Mouse (Mus musculus): ENCODE data around the gene Erg28. TPM values are rescaled to one million over a fixed set of nuclear protein-coding genes. Genes with fewer than 3 reads are reported as not detected.

Gene Erg28
- 123 and 132 TPM in 2 replicates for polyA plus RNA-seq (2015; fragmentation: Nextera tagmentation; extraction: Ambion mirVana)

GRCm38 (mm10) chr12:85824438-85825264, at the start of gene Erg28, which contains the start of gene Ttll5:
Gene Erg28 (minus strand): TSS chr12:85824550.
Gene Ttll5 (plus strand): TSS chr12:85824659.
- Histone ChIP-seq H3K27me3 (ENCODE audit: control insufficient read depth, insufficient read depth, low read length) (no peaks in the 10 kb centered on the region), H3K27ac (ENCODE audit: low read length) (peak within 1 kb of the TSS; percentile 99), H3K4me2 (ENCODE audit: low read depth, low read length) (peak within 1 kb of the TSS; percentile 93), H3K36me3 (ENCODE audit: control insufficient read depth, insufficient read depth, low read length) (peaks cover 3% of the 10 kb centered on the region; the same call in 1 of the 2 replicates), H3K9ac (ENCODE audit: low read length) (peak within 1 kb of the TSS; percentile 84), H3K4me3 (replicated peaks; ENCODE audit: low read length) (peak within 1 kb of the TSS; percentile 83), H3K9me3 (replicated peaks; ENCODE audit: control insufficient read depth, low read length) (no peaks in the 10 kb centered on the region), H3K4me1 (ENCODE audit: control insufficient read depth, insufficient read depth, low read length) (peaks cover 13% of the 10 kb centered on the region)
- under 1% methylated on average over 67 of the region's 67 CpGs for WGBS
- peak; percentile 97 for ATAC-seq (ENCODE audit: insufficient read depth, low FRiP score)

DNA sequence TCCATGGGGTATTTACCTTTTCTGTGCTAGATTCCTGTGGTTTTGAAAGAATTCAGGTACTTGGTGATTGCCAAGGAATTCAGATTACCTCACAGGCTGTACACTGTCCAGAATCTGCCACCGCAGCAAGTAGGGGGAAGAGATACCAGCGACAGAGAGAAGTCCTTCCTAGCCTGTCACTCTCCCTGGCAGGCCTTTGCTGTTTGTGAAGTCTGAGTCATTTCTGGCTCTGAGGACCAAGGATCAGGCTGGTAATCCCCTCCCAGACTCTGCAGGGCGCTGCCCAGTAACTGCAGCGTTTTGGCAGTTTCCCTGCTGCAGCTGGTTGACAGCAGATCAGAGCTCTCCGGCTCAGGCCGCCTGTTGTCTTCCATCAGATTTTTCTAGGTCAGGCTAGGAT, 45.1 kb upstream of the Erg28 start:
- Histone ChIP-seq H3K4me1 (ENCODE audit: control insufficient read depth, insufficient read depth, low read length) (peaks cover 13% of the 10 kb centered on the region), H3K27me3 (ENCODE audit: control insufficient read depth, insufficient read depth, low read length) (no peaks in the 10 kb centered on the region), H3K4me3 (replicated peaks; ENCODE audit: low read length) (no peak overlapping the region), H3K36me3 (ENCODE audit: control insufficient read depth, insufficient read depth, low read length) (no peaks in the 10 kb centered on the region), H3K27ac (ENCODE audit: low read length) (peak overlapping the region; percentile 7; the same call in 1 of the 2 replicates), H3K9me3 (replicated peaks; ENCODE audit: control insufficient read depth, low read length) (no peaks in the 10 kb centered on the region), H3K4me2 (ENCODE audit: low read depth, low read length) (no peak overlapping the region), H3K9ac (ENCODE audit: low read length) (no peak overlapping the region)
- peak; percentile 56; the same call in 1 of the 2 replicates for ATAC-seq (ENCODE audit: insufficient read depth, low FRiP score)
- 37% methylated on average over 6 of the region's 6 CpGs for WGBS

DNA sequence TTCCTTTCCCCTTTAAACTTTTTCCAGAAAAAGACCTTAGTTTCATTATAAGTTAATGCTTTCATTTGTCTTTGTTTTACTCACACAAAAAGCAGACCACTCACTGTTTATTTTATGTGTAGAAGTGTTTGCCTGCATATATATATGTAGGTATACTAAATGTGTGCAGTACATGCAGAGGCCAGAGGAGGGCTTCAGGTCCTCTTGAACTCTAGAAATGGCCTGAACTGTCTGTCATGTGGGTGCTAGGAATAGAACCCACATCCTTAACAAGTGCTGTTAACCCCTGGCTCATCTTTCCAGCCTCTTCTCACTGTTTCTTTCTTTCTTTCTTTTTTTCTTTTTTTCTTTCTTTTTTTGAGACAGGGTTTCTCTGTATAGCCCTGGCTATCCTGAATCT, 42.8 kb upstream of the Erg28 start:
- Histone ChIP-seq H3K9me3 (replicated peaks; ENCODE audit: control insufficient read depth, low read length) (no peaks in the 10 kb centered on the region), H3K36me3 (ENCODE audit: control insufficient read depth, insufficient read depth, low read length) (no peaks in the 10 kb centered on the region), H3K4me3 (replicated peaks; ENCODE audit: low read length) (no peak overlapping the region), H3K9ac (ENCODE audit: low read length) (no peak overlapping the region), H3K4me2 (ENCODE audit: low read depth, low read length) (no peak overlapping the region), H3K27me3 (ENCODE audit: control insufficient read depth, insufficient read depth, low read length) (no peaks in the 10 kb centered on the region), H3K4me1 (ENCODE audit: control insufficient read depth, insufficient read depth, low read length) (peaks cover 16% of the 10 kb centered on the region), H3K27ac (ENCODE audit: low read length) (no peak overlapping the region)
- no peak for ATAC-seq (ENCODE audit: insufficient read depth, low FRiP score)

GRCm38 (mm10) chr12:85866624-85867023, 42.3 kb upstream of the Erg28 start:
- ATAC-seq (ENCODE audit: insufficient read depth, low FRiP score) = peak; percentile 64; the same call in 1 of the 2 replicates

GRCm38 (mm10) chr12:85865526-85865925, 41.2 kb upstream of the Erg28 start:
- 62% methylated on average over 3 of the region's 3 CpGs for WGBS

More at GRCm38 (mm10) chr12:85866624-85867023, 42.3 kb upstream of the Erg28 start:
- Histone ChIP-seq H3K9ac (ENCODE audit: low read length) (no peak overlapping the region), H3K4me3 (replicated peaks; ENCODE audit: low read length) (no peak overlapping the region), H3K27ac (ENCODE audit: low read length) (no peak overlapping the region), H3K4me2 (ENCODE audit: low read depth, low read length) (no peak overlapping the region), H3K36me3 (ENCODE audit: control insufficient read depth, insufficient read depth, low read length) (no peaks in the 10 kb centered on the region), H3K27me3 (ENCODE audit: control insufficient read depth, insufficient read depth, low read length) (no peaks in the 10 kb centered on the region), H3K9me3 (replicated peaks; ENCODE audit: control insufficient read depth, low read length) (no peaks in the 10 kb centered on the region), H3K4me1 (ENCODE audit: control insufficient read depth, insufficient read depth, low read length) (peaks cover 16% of the 10 kb centered on the region)
- 64% methylated on average over 4 of the region's 4 CpGs for WGBS

DNA sequence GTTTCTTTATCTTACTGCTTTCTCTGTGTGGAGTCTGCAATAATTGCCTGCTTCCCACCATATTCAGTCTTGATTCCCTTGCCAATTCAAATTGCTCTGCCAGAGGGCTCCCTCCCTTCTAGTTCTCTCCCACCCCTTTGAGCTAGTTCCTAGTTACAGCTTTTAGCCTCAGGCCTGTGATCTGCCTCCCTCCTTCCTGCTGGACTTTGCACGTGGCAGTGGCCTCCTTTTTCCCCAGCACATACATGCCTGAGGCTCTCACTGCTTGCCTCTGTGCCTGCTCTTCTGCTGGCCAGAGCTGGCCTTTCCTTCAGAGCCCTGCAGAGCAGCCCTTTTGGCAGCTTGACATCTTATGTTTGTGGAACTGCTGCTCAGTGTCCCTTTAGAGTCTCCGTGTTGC, 38.2 kb upstream of the Erg28 start:
- no peaks in the 10 kb centered on the region for H3K9me3 ChIP-seq (replicated peaks; ENCODE audit: control insufficient read depth, low read length)
- no peak overlapping the region for H3K27ac ChIP-seq (ENCODE audit: low read length)
- H3K9ac ChIP-seq (ENCODE audit: low read length) = no peak overlapping the region
- 35% methylated on average over 2 of the region's 2 CpGs for whole genome bisulfite sequencing
- H3K4me2 ChIP-seq (ENCODE audit: low read depth, low read length) = no peak overlapping the region
- no peak for ATAC-seq (ENCODE audit: insufficient read depth, low FRiP score)
- H3K4me1 ChIP-seq (ENCODE audit: control insufficient read depth, insufficient read depth, low read length) = peaks cover 9% of the 10 kb centered on the region; the same call in 1 of the 2 replicates
- H3K27me3 ChIP-seq (ENCODE audit: control insufficient read depth, insufficient read depth, low read length) = no peaks in the 10 kb centered on the region
- H3K36me3 ChIP-seq (ENCODE audit: control insufficient read depth, insufficient read depth, low read length) = no peaks in the 10 kb centered on the region
- H3K4me3 ChIP-seq (replicated peaks; ENCODE audit: low read length) = no peak overlapping the region

More at GRCm38 (mm10) chr12:85865526-85865925, 41.2 kb upstream of the Erg28 start:
- H3K27me3 ChIP-seq (ENCODE audit: control insufficient read depth, insufficient read depth, low read length) = no peaks in the 10 kb centered on the region
- no peak overlapping the region for H3K9ac ChIP-seq (ENCODE audit: low read length)
- H3K27ac ChIP-seq (ENCODE audit: low read length) = no peak overlapping the region
- no peaks in the 10 kb centered on the region for H3K9me3 ChIP-seq (replicated peaks; ENCODE audit: control insufficient read depth, low read length)
- H3K4me2 ChIP-seq (ENCODE audit: low read depth, low read length) = no peak overlapping the region
- H3K4me1 ChIP-seq (ENCODE audit: control insufficient read depth, insufficient read depth, low read length) = peaks cover 16% of the 10 kb centered on the region
- no peak overlapping the region for H3K4me3 ChIP-seq (replicated peaks; ENCODE audit: low read length)
- H3K36me3 ChIP-seq (ENCODE audit: control insufficient read depth, insufficient read depth, low read length) = no peaks in the 10 kb centered on the region
- ATAC-seq (ENCODE audit: insufficient read depth, low FRiP score) = no peak

GRCm38 (mm10) chr12:85859511-85860189, 35.3 kb upstream of the Erg28 start:
- H3K4me3 ChIP-seq (replicated peaks; ENCODE audit: low read length) = no peak overlapping the region
- H3K9ac ChIP-seq (ENCODE audit: low read length) = no peak overlapping the region
- H3K27me3 ChIP-seq (ENCODE audit: control insufficient read depth, insufficient read depth, low read length) = no peaks in the 10 kb centered on the region
- ATAC-seq (ENCODE audit: insufficient read depth, low FRiP score) = peak; percentile 60; the same call in 1 of the 2 replicates
- H3K9me3 ChIP-seq (replicated peaks; ENCODE audit: control insufficient read depth, low read length) = no peaks in the 10 kb centered on the region
- no peak overlapping the region for H3K4me2 ChIP-seq (ENCODE audit: low read depth, low read length)
- H3K36me3 ChIP-seq (ENCODE audit: control insufficient read depth, insufficient read depth, low read length) = no peaks in the 10 kb centered on the region
- peaks cover 9% of the 10 kb centered on the region; the same call in 1 of the 2 replicates for H3K4me1 ChIP-seq (ENCODE audit: control insufficient read depth, insufficient read depth, low read length)
- H3K27ac ChIP-seq (ENCODE audit: low read length) = peak overlapping the region; percentile 75; the same call in 1 of the 2 replicates
- 28% methylated on average over 3 of the region's 3 CpGs for WGBS

DNA sequence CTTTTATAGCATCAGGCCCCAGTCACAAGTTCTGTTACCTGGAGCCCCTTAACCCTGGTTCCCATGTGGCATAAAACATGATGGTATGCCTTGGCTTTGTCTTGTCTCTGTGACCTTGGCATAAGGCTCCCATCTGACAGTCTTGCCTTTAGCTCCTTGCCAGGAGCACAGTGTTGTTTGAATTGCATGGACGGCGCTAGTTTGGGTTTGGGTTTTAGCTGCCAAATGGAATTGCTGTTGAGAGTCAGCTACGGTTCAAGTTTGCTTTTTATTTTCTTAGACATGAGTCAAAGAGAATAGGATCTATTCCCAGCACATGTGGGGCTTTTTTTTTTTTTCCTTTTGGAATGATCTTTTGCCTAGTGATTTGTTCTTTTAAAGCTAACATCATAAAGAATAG, 34.8 kb upstream of the Erg28 start:
- peak overlapping the region; percentile 80 for H3K27ac ChIP-seq (ENCODE audit: low read length)

DNA sequence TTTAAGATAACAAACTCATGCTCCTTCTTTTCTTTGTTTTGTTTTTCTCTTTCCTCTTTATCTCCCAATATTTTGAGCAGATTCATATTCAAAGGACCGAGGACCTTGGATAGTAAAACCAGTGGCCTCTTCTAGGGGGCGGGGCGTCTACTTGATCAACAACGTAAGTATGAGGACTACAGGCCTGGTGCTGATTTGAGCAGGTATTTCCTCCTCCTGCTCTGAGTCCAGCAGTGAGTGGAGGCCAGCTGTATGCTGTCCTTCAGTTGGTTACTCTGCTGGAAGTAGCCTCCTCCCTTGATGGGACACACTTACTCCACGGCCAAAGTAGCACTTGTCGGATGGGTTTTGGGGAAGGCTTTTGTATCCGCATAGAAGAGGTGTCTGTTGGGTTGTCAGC, 33.0 kb upstream of the Erg28 start:
- Histone ChIP-seq H3K36me3 (ENCODE audit: control insufficient read depth, insufficient read depth, low read length) (no peaks in the 10 kb centered on the region), H3K9me3 (replicated peaks; ENCODE audit: control insufficient read depth, low read length) (no peaks in the 10 kb centered on the region), H3K4me2 (ENCODE audit: low read depth, low read length) (no peak overlapping the region), H3K27me3 (ENCODE audit: control insufficient read depth, insufficient read depth, low read length) (no peaks in the 10 kb centered on the region), H3K9ac (ENCODE audit: low read length) (no peak overlapping the region), H3K4me1 (ENCODE audit: control insufficient read depth, insufficient read depth, low read length) (peaks cover 5% of the 10 kb centered on the region; the same call in 1 of the 2 replicates), H3K4me3 (replicated peaks; ENCODE audit: low read length) (no peak overlapping the region), H3K27ac (ENCODE audit: low read length) (no peak overlapping the region)
- WGBS = 82% methylated on average over 7 of the region's 7 CpGs
- ATAC-seq (ENCODE audit: insufficient read depth, low FRiP score) = no peak

More for the DNA sequence above, 34.8 kb upstream of the Erg28 start:
- H3K4me1 ChIP-seq (ENCODE audit: control insufficient read depth, insufficient read depth, low read length) = peaks cover 9% of the 10 kb centered on the region; the same call in 1 of the 2 replicates
- no peak for ATAC-seq (ENCODE audit: insufficient read depth, low FRiP score)
- H3K27me3 ChIP-seq (ENCODE audit: control insufficient read depth, insufficient read depth, low read length) = no peaks in the 10 kb centered on the region
- H3K4me2 ChIP-seq (ENCODE audit: low read depth, low read length) = no peak overlapping the region
- H3K4me3 ChIP-seq (replicated peaks; ENCODE audit: low read length) = no peak overlapping the region
- 54% methylated on average over 3 of the region's 3 CpGs for WGBS
- no peaks in the 10 kb centered on the region for H3K9me3 ChIP-seq (replicated peaks; ENCODE audit: control insufficient read depth, low read length)
- H3K9ac ChIP-seq (ENCODE audit: low read length) = no peak overlapping the region
- H3K36me3 ChIP-seq (ENCODE audit: control insufficient read depth, insufficient read depth, low read length) = no peaks in the 10 kb centered on the region
